Mouse (Mus musculus) MEL (cell line): ENCODE measurements at regions not wholly inside any gene's neighbourhood (a gene's known extent, or its start where the extent isn't known, plus 50 kb on each side); places are given as distances from the start of the nearest gene placed in this dataset.

Experiments
- CTCF ChIP-seq, 3 experiments: IDR thresholded peaks in 2 of 3; conservative IDR thresholded peaks in 1 of 3; 2 replicates each; pipeline ENCODE4 v1.5.1; 2011 to 2012; ENCODE audit warnings: low read length in 3 of 3, low read depth in 2 of 3, mild to moderate bottlenecking in 2 of 3, improper control_type of control experiment in 1 of 3, inconsistent platforms in 1 of 3, mixed read lengths in 1 of 3, moderate library complexity in 1 of 3; ENCODE audit not compliant: control insufficient read depth in 1 of 3, insufficient read depth in 1 of 3, poor library complexity in 1 of 3, severe bottlenecking in 1 of 3
- MAX ChIP-seq: IDR thresholded peaks from 2 replicates; pipeline ENCODE4 v1.6.1; 2011; ENCODE audit warnings: low read length, improper control_type of control experiment
- POLR2A ChIP-seq, 2 experiments: IDR thresholded peaks; 2 replicates each; pipeline ENCODE4 v1.6.1; 2011 to 2012; ENCODE audit warnings: low read length in 2 of 2, mild to moderate bottlenecking in 2 of 2, control low read depth in 1 of 2, improper control_type of control experiment in 1 of 2, low read depth in 1 of 2, moderate library complexity in 1 of 2; ENCODE audit not compliant: control insufficient read depth in 1 of 2, insufficient read depth in 1 of 2, poor library complexity in 1 of 2
- ZMIZ1 ChIP-seq: IDR thresholded peaks from 2 replicates; pipeline ENCODE4 v1.6.1; 2012; ENCODE audit warnings: low read depth, mild to moderate bottlenecking, inconsistent platforms, low read length, improper control_type of control experiment, moderate library complexity

- TF ChIP-seq CTCF (IDR thresholded peaks at IDR 0.05 in 2 of 3, conservative IDR thresholded peaks at IDR 0.05 in 1 of 3; ENCODE audit: control insufficient read depth in 1 of 3, insufficient read depth in 1 of 3, low read depth in 2 of 3, low read length in 3 of 3, poor library complexity in 1 of 3, severe bottlenecking in 1 of 3) (no peak), ZMIZ1 (no peak), POLR2A (IDR thresholded peaks at IDR 0.05; ENCODE audit: control insufficient read depth in 1 of 2, insufficient read depth in 1 of 2, low read depth in 1 of 2, low read length in 2 of 2, poor library complexity in 1 of 2) (no peak), MAX (no peak)
Measured at GRCm38 (mm10) chr6:12170722-12171121, 263.1 kb downstream of the Phf14 start.
